Comparison of ENCODE assay signal across 17 mouse cellular contexts in the genomic region with DNA sequence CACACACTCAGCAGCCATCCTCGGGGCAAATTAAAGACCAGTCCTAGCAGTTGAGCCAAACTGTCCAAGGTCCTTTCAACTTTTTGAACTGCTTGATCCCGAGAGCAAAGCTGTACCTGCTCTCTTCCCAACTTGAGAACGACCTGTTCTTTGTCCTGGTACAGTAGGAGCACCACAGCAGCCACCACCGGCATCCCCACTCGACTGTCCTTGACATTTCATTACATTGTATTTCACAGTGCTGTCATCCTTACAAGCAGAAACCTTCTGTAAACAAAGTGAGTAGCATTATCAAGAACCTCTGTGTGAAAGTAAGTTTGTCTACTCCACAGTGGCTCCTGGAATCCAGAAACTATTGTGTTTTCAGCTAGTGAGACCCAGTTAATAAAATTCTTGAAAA.
"Had no signal": no experiment of that assay in that cellular context is flagged by ENCODE, and none has a peak within 500 bp of the region (broad histone marks: within the 10 kb centered on the region; RNA-seq: fewer than 3 reads in every experiment).

No protein-coding gene starts in this region.

- H3K4me3 ChIP-seq: midbrain, embryonic 10.5 days; midbrain, embryonic 12.5 days; myocyte; neural tube, embryonic 13.5 days; neural tube, embryonic 15.5 days had no signal

- DNase-seq: lung, embryonic 14.5 days; lung, postnatal 10 days; lung, postnatal 4 days; midbrain, embryonic 14.5 days; retina, postnatal 1 day; right cerebral cortex, adult 18-20 months; right cerebral cortex, postnatal 25 days; right cerebral cortex, postnatal 4 days; spleen, adult 18-20 months; thymus, adult 18-20 months; thymus, postnatal 14 days; thymus, postnatal 36 days had no signal

- H3K27ac ChIP-seq: midbrain, embryonic 10.5 days; midbrain, embryonic 12.5 days; neural tube, embryonic 13.5 days; neural tube, embryonic 15.5 days had no signal
